Mouse (Mus musculus): Measurements from ENCODE around the gene Tmem91. TPM values are rescaled to one million over a fixed set of nuclear protein-coding genes. Genes with fewer than 3 reads are reported as not detected.
A peak's percentile ranks its signal among the peaks of the same experiment; 100 is the strongest.

Tmem91 gene
- polyA plus RNA-seq, 1 experiment from 2014 or later, result 0.32 TPM

DNA sequence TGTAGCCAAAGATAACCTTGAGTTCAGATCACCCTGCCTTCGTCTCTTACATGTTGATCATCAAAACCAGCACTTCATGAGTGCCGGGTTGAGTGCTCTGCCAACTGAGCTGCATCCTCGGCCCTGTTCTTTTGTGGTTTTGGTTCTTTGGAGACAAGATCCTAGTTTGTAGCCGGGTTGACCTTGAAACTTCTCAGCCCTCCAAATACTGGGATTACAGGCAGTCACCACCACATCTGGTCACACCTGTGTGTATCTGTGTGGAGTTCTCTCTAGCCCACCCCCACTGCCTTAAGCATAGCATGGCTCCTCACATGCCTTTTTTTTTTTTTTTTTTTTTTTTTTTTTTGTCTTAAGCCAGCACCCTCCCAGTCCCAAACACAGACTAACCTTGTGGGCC is 4.9 kb downstream of the Tmem91 start:
- Histone ChIP-seq H3K27ac (no peak overlapping the region), H3K36me3 (ENCODE audit: inconsistent target) (peaks cover 11% of the 10 kb centered on the region; the same call in 1 of the 2 replicates)
- whole genome bisulfite sequencing (ENCODE audit: missing documents), result 91% methylated on average over 4 of the region's 4 CpGs

DNA sequence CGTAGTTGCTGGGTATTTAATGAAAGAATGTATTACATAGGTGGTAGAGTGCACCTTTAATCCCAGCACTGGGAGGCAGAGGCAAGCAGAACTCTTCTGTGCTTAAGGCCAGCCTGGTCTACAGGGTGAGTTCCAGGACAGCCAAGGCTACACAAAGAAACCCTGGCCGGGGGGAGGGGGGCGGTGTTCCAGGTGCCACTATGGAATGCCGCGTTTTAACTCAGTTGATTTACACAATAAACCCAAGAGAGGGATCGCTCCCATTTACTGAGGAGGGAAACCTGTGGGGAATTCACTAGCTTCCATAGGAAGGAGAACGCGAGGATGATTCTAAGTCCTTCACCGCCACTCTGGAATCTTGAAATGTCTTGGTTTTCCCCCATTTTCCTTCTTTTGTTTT is 5.3 kb downstream of the Tmem91 start:
- Histone ChIP-seq H3K79me2 (ENCODE audit: inconsistent target) (no peaks in the 10 kb centered on the region), H3K27ac (no peak overlapping the region), H3K4me3 (ENCODE audit: inconsistent target) (no peak overlapping the region), H3K36me3 (ENCODE audit: inconsistent target) (peaks cover 11% of the 10 kb centered on the region; the same call in 1 of the 2 replicates)
- 88% methylated on average over 9 of the region's 9 CpGs for WGBS (ENCODE audit: missing documents)

More for the DNA sequence above, 4.9 kb downstream of the Tmem91 start:
- H3K4me3 ChIP-seq (ENCODE audit: inconsistent target), result no peak overlapping the region
- H3K79me2 ChIP-seq (ENCODE audit: inconsistent target), result no peaks in the 10 kb centered on the region

DNA sequence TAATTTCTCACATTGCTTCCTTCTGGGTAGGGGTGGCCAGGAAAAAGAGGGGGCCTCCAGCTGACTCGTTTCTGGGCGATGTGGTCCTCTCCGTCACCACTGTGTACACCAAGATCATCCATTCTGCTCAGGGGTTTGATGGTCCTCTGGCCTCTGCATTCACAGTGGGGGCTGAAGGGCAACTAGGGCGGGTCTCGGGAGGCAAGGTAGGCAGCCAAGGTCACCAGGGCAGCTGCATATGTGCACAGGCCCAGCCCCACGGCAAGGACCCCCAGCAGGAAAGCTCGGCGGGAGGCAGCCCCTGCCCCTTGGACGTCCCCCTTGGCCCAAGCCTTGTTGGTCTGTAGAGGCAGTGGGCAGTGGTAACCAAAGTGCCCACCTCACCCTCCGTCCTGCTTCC is 5.8 kb downstream of the Tmem91 start:
- Histone ChIP-seq H3K36me3 (ENCODE audit: inconsistent target) (peaks cover 11% of the 10 kb centered on the region; the same call in 1 of the 2 replicates), H3K4me3 (ENCODE audit: inconsistent target) (no peak overlapping the region), H3K79me2 (ENCODE audit: inconsistent target) (no peaks in the 10 kb centered on the region), H3K27ac (no peak overlapping the region)
- WGBS (ENCODE audit: missing documents), result 94% methylated on average over 7 of the region's 10 CpGs

DNA sequence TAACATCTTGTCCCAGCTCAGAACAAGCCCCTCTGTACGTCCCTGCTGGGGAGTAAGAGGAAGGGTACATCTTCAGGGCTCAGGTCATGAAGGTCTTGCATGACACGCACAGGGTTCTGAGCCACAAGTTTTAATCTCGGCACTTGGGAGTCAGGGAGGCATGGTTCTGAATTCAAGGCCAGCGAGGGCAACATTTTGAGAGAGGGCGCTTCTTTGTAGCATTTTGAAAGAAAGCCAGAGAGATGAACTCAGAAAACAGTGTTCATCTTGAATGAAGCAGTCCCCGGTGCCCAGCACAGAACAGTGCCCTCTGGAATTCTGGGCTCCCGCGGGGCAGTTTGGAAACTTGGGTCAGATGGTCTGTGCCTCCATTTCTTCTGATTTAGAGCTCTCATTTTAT is 8.6 kb downstream of the Tmem91 start:
- H3K36me3 ChIP-seq (ENCODE audit: inconsistent target), result peaks cover 11% of the 10 kb centered on the region; the same call in 1 of the 2 replicates
- H3K27ac ChIP-seq, result no peak overlapping the region
- no peak overlapping the region for H3K4me3 ChIP-seq (ENCODE audit: inconsistent target)
- 99% methylated on average over 8 of the region's 8 CpGs for WGBS (ENCODE audit: missing documents)
- H3K79me2 ChIP-seq (ENCODE audit: inconsistent target), result peaks cover 17% of the 10 kb centered on the region; the same call in 1 of the 2 replicates

DNA sequence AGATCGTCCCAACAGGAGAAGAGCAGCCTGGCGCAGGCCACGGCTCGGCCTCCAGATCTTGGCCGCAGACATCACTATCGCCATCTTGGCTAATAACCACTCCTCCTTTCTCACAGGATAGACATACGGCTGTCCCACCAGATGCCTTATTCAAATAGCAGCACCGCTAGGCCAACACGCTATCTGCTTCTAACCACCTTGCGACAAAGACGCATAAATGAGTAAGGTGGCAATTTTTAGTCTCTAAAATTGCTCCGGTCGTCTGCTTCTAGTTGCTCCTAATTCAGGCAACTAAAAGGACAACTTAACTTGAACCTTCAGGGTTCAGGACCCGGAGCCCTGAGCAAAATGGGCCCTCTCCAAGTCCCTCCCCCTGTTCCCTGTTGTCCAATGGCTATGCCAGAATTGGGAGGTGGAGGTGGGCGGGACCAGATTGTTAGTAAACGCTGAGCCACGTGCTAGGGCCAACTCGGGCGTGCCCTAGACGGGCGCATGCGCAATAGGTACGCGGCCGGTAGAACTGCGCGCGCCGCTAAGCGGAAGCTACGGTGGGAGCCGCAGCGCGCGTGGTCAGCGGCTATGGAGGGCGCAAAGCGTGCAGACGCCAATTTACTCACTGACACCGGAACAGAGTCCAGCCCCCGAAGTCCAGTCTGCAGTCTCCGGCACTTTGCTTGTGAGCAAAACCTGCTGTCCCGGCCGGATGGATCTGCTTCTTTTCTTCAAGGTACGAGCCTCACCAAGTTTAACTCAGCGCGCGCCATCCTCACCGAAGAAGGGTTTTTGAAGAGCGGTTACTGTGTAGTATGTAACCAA is 16.1 kb downstream of the Tmem91 start, which contains the start of the genes Bckdha and Exosc5:
TSS of gene Bckdha (minus strand) at position 325 of the 816 bp plus-strand sequence.
TSS of gene Exosc5 (plus strand) at position 508 of the 816 bp plus-strand sequence.
- H3K27ac ChIP-seq, result peak within 1 kb of the TSS; percentile 97
- peaks cover 76% of the 10 kb centered on the region; the same call in 1 of the 2 replicates for H3K79me2 ChIP-seq (ENCODE audit: inconsistent target)
- no peaks in the 10 kb centered on the region; the same call in 1 of the 2 replicates for H3K36me3 ChIP-seq (ENCODE audit: inconsistent target)
- peak within 1 kb of the TSS; percentile 93 for H3K4me3 ChIP-seq (ENCODE audit: inconsistent target)
- WGBS (ENCODE audit: missing documents), result 0% methylated on average over 50 of the region's 50 CpGs

DNA sequence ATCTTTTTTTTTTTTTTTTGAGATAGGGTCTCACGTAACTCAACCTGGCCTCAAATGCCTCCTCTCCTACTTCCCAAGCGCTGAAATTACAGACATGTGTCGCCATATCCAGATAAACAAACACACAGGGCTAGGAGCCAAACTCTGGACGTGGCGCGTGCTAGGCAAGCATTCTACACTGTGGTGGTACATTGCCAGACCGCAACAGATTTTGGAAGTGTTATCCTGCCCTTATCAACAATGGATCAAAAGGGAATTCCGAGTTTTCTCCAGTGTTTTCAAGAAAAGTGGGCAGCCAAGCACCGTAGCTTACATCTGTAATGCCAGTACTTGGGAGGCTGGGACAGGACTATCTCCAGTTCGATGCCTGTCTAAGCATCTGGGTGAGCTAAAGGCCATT is 17.2 kb downstream of the Tmem91 start:
- WGBS (ENCODE audit: missing documents), result 31% methylated on average over 9 of the region's 10 CpGs
- Histone ChIP-seq H3K4me3 (ENCODE audit: inconsistent target) (peak overlapping the region; percentile 93), H3K79me2 (ENCODE audit: inconsistent target) (peaks cover 72% of the 10 kb centered on the region; the same call in 1 of the 2 replicates), H3K36me3 (ENCODE audit: inconsistent target) (no peaks in the 10 kb centered on the region; the same call in 1 of the 2 replicates), H3K27ac (0 out of 2 replicates have a peak overlapping the region, but pooled peaks have one; percentile 97)

DNA sequence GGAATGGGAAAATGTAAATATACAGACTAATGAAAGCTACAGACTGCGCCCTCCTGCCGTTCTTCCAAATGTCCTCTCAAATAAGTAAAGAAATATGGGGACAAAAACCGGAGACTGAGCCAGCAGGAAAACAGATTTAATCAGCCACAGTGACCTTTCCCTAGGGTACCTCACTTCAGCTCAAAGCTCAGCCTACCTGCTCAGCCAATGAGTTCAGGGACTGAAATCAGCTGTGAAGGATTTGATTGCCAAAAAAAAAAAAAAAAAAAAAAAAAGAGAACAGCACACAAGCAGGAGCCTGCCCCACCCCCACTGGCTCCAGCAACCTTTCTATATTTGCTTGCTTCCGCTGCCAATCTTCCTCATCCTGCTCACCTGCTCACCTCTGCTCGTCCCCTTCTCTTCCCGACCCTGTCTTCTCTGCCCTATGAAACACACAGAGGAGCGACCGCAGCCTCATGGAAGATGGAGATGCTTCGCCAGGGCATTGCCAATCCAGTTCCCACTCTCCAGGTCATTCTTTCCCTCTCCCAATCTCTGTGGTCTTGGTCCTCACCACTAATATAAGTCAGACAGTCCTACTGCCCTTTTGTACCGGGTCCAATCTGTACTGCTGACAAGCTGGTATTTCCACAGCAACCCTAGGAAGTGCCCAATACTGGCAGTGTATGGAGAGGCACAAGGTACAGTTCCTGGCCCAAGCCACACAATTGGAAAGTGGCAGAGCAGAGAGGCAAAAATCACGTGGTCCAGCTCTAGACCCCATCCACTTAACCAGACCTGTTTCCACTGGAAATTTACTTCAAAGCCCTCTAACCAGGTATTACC is 19.2 kb downstream of the Tmem91 start:
- WGBS (ENCODE audit: missing documents), result 72% methylated on average over 11 of the region's 11 CpGs
- H3K79me2 ChIP-seq (ENCODE audit: inconsistent target), result peaks cover 54% of the 10 kb centered on the region; the same call in 1 of the 2 replicates
- H3K27ac ChIP-seq, result no peak overlapping the region
- no peaks in the 10 kb centered on the region for H3K36me3 ChIP-seq (ENCODE audit: inconsistent target)
- H3K4me3 ChIP-seq (ENCODE audit: inconsistent target), result no peak overlapping the region

DNA sequence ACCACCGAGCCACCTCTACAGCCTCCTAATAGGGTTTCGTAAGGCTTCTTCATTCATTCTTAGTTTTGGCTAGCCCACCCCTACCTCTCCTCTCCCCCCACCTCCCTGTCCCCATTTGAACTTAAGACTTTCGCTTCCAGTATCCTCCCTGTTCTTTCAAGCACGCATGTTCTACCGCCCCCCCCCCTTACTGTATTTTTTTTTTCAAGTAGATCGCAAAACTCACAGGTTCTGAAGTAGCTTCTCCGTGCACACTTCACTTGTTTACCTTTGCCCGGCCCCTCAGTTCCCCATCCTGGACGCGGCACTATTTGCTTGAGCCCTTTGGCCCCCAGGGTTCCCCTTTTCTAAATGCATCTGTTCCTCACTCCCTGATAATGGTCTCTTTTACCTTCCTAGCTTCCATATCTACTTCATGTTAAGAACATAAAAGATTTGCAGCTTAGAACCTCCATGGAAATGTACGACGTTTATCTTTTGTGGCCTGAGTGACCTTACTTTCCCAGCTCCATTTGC is 22.7 kb downstream of the Tmem91 start:
- H3K4me3 ChIP-seq (ENCODE audit: inconsistent target), result no peak overlapping the region
- peaks cover 29% of the 10 kb centered on the region; the same call in 1 of the 2 replicates for H3K79me2 ChIP-seq (ENCODE audit: inconsistent target)
- WGBS (ENCODE audit: missing documents), result 5% methylated on average over 11 of the region's 12 CpGs
- H3K27ac ChIP-seq, result peak overlapping the region; percentile 77; the same call in 1 of the 2 replicates
- H3K36me3 ChIP-seq (ENCODE audit: inconsistent target), result no peaks in the 10 kb centered on the region

DNA sequence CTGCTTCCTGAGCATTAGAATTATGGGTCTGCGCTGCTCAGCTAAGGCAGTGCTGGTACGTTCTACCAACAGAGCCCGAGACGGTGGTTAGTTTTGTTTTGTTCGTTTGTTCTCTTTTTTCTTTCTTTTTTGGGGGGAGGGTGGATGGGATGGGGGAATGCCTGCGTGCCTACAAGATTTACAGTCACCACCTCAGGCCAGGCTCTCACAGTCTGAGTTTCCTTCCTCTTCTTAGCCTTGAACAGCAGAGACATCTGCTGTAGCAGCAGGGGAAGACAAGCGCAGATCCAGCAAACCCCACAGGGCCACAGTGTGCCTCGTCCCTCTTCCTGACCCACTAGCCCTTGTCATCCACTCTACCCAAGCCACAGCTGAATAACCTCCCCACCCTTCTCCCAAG is 23.7 kb downstream of the Tmem91 start:
- H3K36me3 ChIP-seq (ENCODE audit: inconsistent target), result no peaks in the 10 kb centered on the region
- no peak overlapping the region for H3K4me3 ChIP-seq (ENCODE audit: inconsistent target)
- H3K27ac ChIP-seq, result peak overlapping the region; percentile 77
- 1% methylated on average over 8 of the region's 8 CpGs for WGBS (ENCODE audit: missing documents)
- peaks cover 18% of the 10 kb centered on the region; the same call in 1 of the 2 replicates for H3K79me2 ChIP-seq (ENCODE audit: inconsistent target)

DNA sequence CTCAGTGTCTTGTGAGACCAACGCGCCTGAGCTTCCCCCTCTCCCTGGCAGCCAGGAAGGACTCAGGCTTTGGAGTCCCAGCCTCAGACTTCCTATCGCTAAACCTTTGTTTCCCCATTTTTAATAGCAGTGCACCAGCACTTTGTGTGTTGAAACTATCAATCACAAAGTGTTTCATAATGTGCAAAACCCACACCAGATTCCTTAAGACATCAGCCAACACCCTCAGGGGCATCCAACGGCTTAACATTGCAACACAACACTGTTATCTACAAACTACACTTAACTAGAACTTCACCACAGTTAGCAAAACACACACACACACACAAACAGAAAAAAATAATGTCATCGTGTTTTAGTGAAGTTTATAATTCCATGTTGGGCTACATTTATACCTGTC is 25.1 kb downstream of the Tmem91 start:
- H3K79me2 ChIP-seq (ENCODE audit: inconsistent target), result peaks cover 6% of the 10 kb centered on the region; the same call in 1 of the 2 replicates
- peak overlapping the region; percentile 77 for H3K27ac ChIP-seq
- WGBS (ENCODE audit: missing documents), result 0% methylated on average over 4 of the region's 5 CpGs
- H3K4me3 ChIP-seq (ENCODE audit: inconsistent target), result no peak overlapping the region
- H3K36me3 ChIP-seq (ENCODE audit: inconsistent target), result no peaks in the 10 kb centered on the region

DNA sequence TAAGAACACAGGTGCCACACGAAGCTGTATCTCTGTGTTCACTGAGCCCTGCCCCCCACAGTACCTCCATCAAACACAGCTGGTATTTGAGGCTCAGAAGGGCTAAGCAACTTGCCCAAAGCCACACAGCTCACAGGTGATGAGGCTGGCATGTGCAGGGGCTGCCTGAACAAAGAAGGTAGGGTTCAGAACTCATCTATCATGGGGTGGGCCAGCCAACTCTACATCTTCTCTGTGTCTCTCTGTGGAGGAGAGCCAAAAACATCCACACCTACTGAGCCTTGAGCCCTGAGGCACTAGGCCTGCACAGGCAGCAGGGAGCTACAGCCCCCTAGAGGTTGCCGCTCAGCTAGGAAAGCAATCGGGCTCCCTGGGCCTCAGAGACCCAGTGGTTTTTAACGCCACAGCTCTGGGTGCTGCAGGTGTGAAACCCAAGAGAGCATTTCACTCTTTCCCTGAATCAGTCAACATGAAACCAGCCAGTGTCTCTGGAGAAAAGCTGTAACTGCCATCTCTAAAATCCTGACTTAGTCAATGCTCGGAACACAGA is 27.3 kb downstream of the Tmem91 start:
- no peak overlapping the region for H3K27ac ChIP-seq
- H3K36me3 ChIP-seq (ENCODE audit: inconsistent target), result no peaks in the 10 kb centered on the region
- 50% methylated on average over 5 of the region's 5 CpGs for WGBS (ENCODE audit: missing documents)
- H3K4me3 ChIP-seq (ENCODE audit: inconsistent target), result no peak overlapping the region
- no peaks in the 10 kb centered on the region; the same call in 1 of the 2 replicates for H3K79me2 ChIP-seq (ENCODE audit: inconsistent target)

DNA sequence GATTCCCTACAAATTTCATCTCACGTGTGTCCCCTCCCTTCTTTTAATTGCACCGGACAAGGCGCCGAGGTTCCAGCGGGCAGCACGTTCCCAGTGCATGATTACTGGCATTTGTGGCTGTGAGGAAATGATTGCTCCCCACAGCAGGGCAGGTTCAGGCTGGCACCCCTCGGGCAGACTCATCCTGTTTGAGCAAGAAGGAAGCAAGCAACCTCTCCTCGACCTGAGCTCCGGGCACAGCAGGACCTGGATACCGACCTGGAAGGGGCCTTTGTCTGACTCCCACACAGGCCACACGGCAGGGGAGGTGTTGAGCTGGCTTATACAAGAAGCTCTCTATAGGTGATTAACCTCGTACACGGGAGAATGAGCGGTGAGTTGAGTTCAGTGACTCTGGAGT is 29.9 kb downstream of the Tmem91 start:
- 26% methylated on average over 14 of the region's 14 CpGs for WGBS (ENCODE audit: missing documents)
- Histone ChIP-seq H3K36me3 (ENCODE audit: inconsistent target) (peaks cover 6% of the 10 kb centered on the region; the same call in 1 of the 2 replicates), H3K4me3 (ENCODE audit: inconsistent target) (no peak overlapping the region), H3K27ac (no peak overlapping the region), H3K79me2 (ENCODE audit: inconsistent target) (no peaks in the 10 kb centered on the region; the same call in 1 of the 2 replicates)

DNA sequence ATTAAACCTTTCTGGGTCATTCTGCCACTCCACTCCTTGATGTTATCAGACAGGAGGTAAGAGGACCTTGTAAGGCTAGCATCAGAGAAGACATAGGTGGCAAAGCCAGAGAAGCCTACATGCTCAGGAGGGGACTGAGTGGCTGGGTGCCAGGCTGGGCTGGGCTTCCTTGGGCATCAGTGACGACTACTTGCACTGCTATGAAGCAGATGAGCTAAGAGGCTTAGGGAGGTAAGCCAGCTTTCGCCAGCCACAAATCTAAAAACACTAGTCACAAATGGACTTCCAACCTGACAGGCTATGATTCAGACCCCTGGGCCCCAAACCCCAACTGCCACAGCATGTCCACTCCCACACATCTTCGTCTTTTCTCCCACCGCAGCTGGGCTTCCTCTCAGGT is 30.3 kb downstream of the Tmem91 start:
- Histone ChIP-seq H3K79me2 (ENCODE audit: inconsistent target) (no peaks in the 10 kb centered on the region; the same call in 1 of the 2 replicates), H3K36me3 (ENCODE audit: inconsistent target) (peaks cover 6% of the 10 kb centered on the region; the same call in 1 of the 2 replicates), H3K4me3 (ENCODE audit: inconsistent target) (no peak overlapping the region), H3K27ac (no peak overlapping the region)
- 31% methylated on average over 4 of the region's 4 CpGs for WGBS (ENCODE audit: missing documents)

DNA sequence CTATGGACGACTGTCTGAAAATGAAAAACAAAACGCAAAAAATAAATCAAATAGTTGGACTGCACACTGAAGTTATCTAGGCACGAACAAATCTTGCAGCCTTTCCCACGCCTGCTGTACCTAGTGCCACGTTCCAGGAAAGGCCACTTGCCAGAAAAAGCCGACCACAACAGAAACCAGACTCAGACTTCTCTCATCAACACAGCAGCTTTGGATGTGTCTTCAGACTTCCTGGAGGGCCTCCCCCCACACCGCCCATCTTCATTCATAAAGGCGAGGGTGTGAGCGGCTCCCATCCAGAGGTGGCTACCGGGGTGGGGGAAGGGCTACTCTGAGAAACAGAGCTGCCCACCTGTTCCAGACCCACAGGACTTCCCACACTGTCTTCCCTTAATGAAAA is 30.8 kb downstream of the Tmem91 start:
- no peak overlapping the region for H3K4me3 ChIP-seq (ENCODE audit: inconsistent target)
- peaks cover 6% of the 10 kb centered on the region; the same call in 1 of the 2 replicates for H3K36me3 ChIP-seq (ENCODE audit: inconsistent target)
- 23% methylated on average over 10 of the region's 10 CpGs for WGBS (ENCODE audit: missing documents)
- no peak overlapping the region for H3K27ac ChIP-seq
- H3K79me2 ChIP-seq (ENCODE audit: inconsistent target), result no peaks in the 10 kb centered on the region; the same call in 1 of the 2 replicates
